Mouse (Mus musculus) testis, adult 2 months (tissue): ENCODE data around the gene Defb30. TPM values are rescaled to one million over a fixed set of nuclear protein-coding genes. Genes with fewer than 3 reads are reported as not detected.

Source experiments
- H3K27ac ChIP-seq: fragments of 200-500 bp; 2 replicates; pipeline ENCODE4 v1.5.1; 2012; ENCODE audit warnings: low read depth, low read length; ENCODE audit not compliant: control insufficient read depth, insufficient read depth
- H3K27me3 ChIP-seq: fragments of 200-500 bp; 2 replicates; pipeline ENCODE4 v1.6.1; 2012; ENCODE audit warnings: mild to moderate bottlenecking, low read length, moderate library complexity; ENCODE audit not compliant: control insufficient read depth, insufficient read depth
- H3K36me3 ChIP-seq: fragments of 200-500 bp; 2 replicates; pipeline ENCODE4 v1.6.1; 2012; ENCODE audit warnings: mild to moderate bottlenecking, low read length; ENCODE audit not compliant: control insufficient read depth, insufficient read depth
- H3K4me1 ChIP-seq: fragments of 200-500 bp; 2 replicates; pipeline ENCODE4 v1.6.1; 2012; ENCODE audit warnings: low read length; ENCODE audit not compliant: control insufficient read depth, insufficient read depth
- H3K4me3 ChIP-seq: fragments of 200-500 bp; 2 replicates; pipeline ENCODE4 v1.5.1; 2012; ENCODE audit warnings: low read depth, mild to moderate bottlenecking, low read length, moderate library complexity, mixed read lengths; ENCODE audit not compliant: control insufficient read depth
- CTCF ChIP-seq: fragments of 200-500 bp; IDR thresholded peaks from 2 replicates; pipeline ENCODE4 v1.5.1; 2012; ENCODE audit warnings: low read depth, mild to moderate bottlenecking, inconsistent platforms, low read length, moderate library complexity; ENCODE audit not compliant: control insufficient read depth, insufficient read depth, insufficient replicate concordance
- POLR2A ChIP-seq: fragments of 200-500 bp; IDR thresholded peaks from 2 replicates; pipeline ENCODE4 v1.6.1; 2012; ENCODE audit warnings: low read depth, mild to moderate bottlenecking, inconsistent platforms, low read length, moderate library complexity; ENCODE audit not compliant: control insufficient read depth
- polyA plus RNA-seq: library from polyadenylated mRNA; depleted of rRNA; stranded (reverse); fragments of >200 nt; gene quantifications from 2 replicates; pipeline ENCODE4 v1.2.3, GENCODE M21; 2012; rRNA removed

Defb30 gene
- polyA plus RNA-seq, 1 experiment = 28.6 TPM

GRCm38 (mm10) chr14:62991849-62992510 is 57.8 kb downstream of the Defb30 start:
- Histone ChIP-seq H3K4me1 (no peaks in the 10 kb centered on the region), H3K36me3 (no peaks in the 10 kb centered on the region), H3K27ac (no peak overlapping the region), H3K4me3 (no peak overlapping the region), H3K27me3 (no peaks in the 10 kb centered on the region)
- TF ChIP-seq CTCF = no peak
- no peak for TF ChIP-seq POLR2A

DNA sequence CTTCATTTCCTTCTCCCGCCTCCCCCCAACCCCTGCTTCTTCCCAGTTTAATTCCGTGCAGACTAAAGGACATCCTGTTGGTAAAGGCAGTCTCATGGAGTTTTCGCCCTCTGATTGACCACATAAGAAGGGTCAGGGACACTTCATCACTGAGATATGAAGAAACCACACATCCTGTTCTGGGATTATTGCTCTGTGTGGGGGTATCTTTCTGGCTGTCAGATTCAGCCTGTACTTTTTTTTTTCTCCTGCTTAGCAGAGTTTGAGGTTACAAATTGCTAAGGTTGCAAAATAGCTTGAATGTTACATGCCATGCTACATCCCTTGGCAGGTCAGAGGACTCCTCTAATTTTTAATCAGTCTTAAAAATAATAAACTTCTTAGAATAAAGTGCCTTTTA is 58.5 kb downstream of the Defb30 start:
- Histone ChIP-seq H3K36me3 (no peaks in the 10 kb centered on the region), H3K27ac (no peak overlapping the region), H3K4me1 (no peaks in the 10 kb centered on the region), H3K27me3 (no peaks in the 10 kb centered on the region), H3K4me3 (no peak overlapping the region)
- TF ChIP-seq POLR2A (no peak), CTCF (no peak)

GRCm38 (mm10) chr14:62984410-62984809 is 65.3 kb downstream of the Defb30 start, which contains the start of gene Defb48:
TSS of gene Defb48 (minus strand) at chr14:62984510.
- Histone ChIP-seq H3K36me3 (no peaks in the 10 kb centered on the region), H3K4me1 (no peaks in the 10 kb centered on the region), H3K27ac (no peak within 1 kb of the TSS), H3K27me3 (no peaks in the 10 kb centered on the region), H3K4me3 (no peak within 1 kb of the TSS)
- no peak for TF ChIP-seq CTCF

Other genes with a start within 250 kb of the Defb30 start
- 4.1 and 4.2 TPM in 2 replicates for gene Wdfy2, start 212.3 kb downstream of the Defb30 start, polyA plus RNA-seq
- 0.91 TPM in 1 of 2 replicates, not detected in the other for gene Defb48, start 65.5 kb downstream of the Defb30 start, polyA plus RNA-seq
- gene Defb47, start 51.9 kb downstream of the Defb30 start, polyA plus RNA-seq = not detected in 2 replicates
- gene Defb43, start 38.2 kb downstream of the Defb30 start, polyA plus RNA-seq = 20.1 TPM in 1 of 2 replicates, not detected in the other
- gene Defb42, start 3.0 kb downstream of the Defb30 start, polyA plus RNA-seq = 0.23 and 13.1 TPM in 2 replicates